Mouse (Mus musculus) heart, adult 8-10 months (tissue): ENCODE measurements around the gene Bnc2. TPM values are rescaled to one million over a fixed set of nuclear protein-coding genes. Genes with fewer than 3 reads are reported as not detected.

Experiments used
- DNase-seq: peaks from one replicate; pipeline ENCODE4 v3.0.0; 2022; ENCODE audit warnings: low spot score
- total RNA-seq, 4 experiments: library from RNA; stranded (reverse); gene quantifications; 2 replicates each; pipeline ENCODE4 v1.2.4; 2022

The Bnc2 gene
- total RNA-seq, 4 experiments from 2014 or later, result 5.2 to 6.7 (median 5.5) TPM

DNA sequence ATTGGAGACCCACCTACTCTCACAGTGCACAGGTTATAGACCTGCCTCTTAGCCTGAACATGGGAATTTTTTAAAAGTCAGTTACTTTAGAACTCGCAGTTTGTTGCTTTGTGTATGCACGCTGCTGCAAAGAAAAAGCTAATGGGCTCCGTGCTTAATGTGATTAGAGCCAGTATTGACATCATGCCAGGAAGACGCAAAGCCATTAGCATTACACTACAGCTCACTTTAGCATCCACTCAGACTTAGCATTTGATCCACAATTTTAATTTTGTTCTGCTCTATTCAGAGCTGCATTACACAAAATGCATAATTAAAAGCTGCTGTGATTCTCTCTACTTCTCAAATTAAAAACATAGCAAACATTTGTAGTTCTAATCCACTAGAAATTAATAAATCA is 350.7 kb downstream of the Bnc2 start:
- DNase-seq, result no peak

DNA sequence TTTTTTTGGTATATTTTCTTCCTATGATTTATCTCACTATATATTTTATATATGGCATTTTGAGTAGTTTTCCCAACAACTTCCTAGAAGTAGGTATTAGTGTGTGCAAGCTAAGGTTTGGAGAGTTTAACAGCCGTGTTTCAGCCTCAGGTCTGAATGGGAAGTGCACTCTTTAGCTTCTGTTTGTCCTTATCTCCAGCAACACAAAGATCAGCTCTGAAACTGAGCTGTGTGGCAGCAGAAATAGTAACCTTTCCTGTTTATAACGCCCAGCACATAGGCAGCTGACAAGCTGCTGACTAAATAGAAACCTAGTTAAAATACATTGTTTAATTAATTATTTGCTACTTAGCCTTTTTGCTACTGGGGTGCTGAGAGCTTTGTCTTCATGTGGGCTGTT is 353.5 kb downstream of the Bnc2 start:
- no peak for DNase-seq

GRCm38 (mm10) chr4:84317421-84317820 is 357.7 kb downstream of the Bnc2 start:
- DNase-seq, result no peak

DNA sequence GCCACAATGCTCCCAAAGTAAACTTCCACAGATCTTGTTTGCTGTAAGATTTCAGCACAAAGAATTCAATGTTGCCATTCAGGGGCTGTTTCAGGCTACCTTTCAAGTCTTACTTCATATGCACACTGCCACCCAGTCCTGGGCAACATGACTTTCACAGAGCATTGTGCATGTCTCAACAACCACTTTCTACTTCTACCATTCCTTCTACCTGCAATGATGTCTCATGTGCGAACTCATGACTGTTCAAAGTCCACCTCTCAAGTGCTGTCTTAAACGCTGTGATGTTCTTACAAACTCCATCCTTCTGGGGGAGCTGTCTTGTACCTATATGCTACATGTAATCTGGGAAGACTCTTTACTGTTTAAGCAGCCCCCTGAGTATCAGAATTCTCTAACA is 363.7 kb downstream of the Bnc2 start:
- no peak for DNase-seq

- no peak for DNase-seq
These were observed 364.2 kb downstream of the Bnc2 start for GRCm38 (mm10) chr4:84310851-84311250.

- DNase-seq, result no peak
These were observed 366.7 kb downstream of the Bnc2 start for GRCm38 (mm10) chr4:84308226-84308862.

DNA sequence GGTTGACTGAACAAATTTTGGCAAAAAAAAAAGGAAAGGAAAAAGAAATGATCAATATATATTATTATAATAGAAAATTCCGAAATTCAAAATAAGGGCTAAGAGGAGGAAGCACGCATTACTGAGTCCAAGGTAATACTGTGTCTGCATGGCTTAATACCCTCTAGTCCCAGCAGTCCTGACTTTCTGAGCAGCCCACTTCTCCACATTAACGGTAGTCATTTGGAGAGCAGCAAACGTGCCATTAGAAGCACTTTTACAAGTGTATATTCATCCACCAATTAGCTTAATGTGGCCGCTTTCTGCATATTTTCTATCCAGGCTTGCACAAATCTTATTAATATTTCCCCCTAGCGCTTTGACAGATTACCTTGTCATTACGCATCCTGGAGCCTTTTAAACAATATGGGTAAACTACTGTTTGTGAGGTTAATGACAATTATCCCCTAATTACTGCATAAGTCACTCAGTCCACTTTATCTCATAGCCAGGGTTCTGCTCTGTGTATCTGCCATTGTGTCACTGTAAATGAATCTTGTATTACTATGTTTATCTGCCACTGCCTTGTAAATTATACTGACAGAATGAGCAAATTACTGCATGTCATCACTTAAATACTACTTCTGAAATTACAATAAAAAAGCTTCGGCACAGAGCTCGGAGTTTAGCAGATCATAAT is 368.0 kb downstream of the Bnc2 start:
- no peak for DNase-seq

DNA sequence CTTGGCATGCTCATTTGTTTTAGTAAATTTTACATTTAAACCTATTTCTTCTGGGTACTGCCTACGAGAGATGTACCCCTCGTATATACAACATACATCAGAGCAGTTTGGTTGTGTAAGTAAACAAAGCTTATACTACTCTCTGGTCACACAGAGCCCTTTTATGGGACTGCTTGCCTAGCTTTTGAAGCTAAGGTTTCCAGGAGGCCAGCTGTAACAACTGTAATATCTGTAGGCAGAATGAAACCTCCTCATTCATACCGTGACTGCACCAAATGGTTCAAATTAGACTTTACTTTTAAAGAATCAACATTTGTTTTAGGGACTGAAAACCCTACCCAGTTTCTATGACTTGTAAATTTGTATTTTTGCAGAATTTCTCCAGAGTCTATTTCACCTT is 372.1 kb downstream of the Bnc2 start:
- no peak for DNase-seq

- no peak for DNase-seq
These were observed 389.9 kb downstream of the Bnc2 start for GRCm38 (mm10) chr4:84285153-84285552.

GRCm38 (mm10) chr4:84282651-84283050 is 392.4 kb downstream of the Bnc2 start:
- no peak for DNase-seq

DNA sequence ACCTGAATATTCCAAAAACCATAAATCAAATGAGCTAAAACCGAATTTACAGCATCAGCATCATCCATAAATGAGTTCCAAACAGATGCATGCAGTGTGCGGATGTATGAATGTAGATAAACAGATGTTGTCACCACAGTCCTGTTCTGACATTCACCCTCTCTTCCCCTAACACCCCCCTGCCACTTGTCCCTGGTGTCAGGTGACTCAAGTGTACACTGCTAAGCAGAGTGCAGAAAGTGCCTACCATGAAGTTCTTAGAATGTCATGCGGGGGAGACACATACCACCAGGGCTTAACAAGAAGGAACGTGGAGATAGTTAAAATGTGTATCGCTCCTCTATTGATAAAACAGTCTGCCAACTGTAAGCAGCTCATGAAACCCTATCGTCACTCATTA is 396.9 kb downstream of the Bnc2 start:
- DNase-seq, result no peak

GRCm38 (mm10) chr4:84276081-84276480 is 399.0 kb downstream of the Bnc2 start:
- DNase-seq, result no peak

DNA sequence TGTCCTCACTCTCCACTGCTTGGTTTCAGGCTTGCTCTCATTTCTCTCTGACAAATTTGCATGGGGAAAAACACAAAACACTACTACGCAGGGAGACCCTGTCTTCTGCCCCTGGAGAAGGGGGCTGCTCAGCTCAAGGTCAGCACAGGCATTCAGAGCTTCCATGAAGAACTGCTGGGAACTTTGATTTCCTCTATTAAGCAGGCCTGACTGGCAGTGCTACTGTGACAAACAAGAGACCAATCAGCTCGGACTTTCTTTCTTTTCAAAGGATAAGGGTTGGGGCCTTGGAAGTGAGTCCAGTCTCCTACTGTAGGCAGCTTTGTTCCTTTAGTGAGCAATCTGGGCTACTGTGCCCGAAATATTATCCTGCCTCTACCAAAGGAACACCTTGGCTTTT is 400.9 kb downstream of the Bnc2 start:
- DNase-seq, result no peak

DNA sequence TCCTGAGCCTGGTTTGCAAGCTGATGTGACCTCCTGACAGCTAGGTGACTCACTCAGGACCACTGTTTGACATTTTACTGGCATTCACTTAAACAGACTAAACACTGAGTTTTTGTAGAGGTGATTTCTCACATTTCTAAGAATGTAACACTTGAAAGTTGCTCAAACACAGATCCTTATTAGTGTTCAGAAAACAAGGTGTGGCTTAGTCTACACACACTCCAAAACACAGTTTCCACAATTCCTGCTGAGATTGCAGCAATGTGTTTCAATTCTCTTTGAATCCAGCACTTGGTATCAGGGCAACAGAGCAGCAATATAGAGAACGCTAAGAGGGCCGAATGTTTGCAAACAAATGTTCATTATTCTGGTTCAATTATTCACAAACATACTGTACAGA is 402.2 kb downstream of the Bnc2 start:
- DNase-seq, result no peak

DNA sequence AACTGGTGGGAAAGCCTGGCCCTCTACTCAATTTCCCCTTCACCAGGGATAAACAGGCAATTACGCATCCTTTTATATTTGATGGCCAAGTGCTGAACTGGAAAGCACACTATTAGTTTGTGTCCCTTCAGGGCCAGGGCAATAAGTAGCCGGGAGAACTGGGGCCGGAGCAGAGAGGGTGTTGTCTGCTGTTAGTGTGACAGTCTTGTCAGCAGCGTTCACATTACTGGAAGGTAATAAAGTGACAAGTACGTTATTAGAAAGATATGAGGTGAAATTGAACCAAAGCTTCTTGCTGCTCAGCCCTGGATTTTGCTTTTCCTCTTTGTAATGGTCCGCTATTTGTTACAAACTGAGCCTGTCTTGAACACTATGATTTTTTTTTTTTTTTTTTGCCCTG is 405.2 kb downstream of the Bnc2 start:
- no peak for DNase-seq

GRCm38 (mm10) chr4:84247356-84247755 is 427.7 kb downstream of the Bnc2 start:
- no peak for DNase-seq

DNA sequence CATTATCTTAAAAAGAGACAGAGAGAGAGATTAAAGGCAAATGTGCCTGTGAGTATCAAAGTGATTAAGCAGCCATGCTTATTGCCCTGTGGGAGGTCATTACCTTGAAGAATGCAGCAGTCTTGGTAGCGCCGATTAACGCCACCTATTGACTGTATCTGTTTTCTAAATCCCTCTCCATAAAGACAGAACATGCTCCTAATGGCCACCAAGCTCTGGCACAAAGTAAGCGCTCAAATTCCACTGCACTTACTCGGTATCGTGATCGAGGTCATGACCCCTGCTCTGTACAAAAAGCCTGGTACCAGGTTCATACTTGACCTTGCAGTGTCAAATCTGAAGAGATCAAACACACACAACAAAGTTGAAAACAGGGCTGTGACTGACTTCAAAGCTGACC is 442.7 kb downstream of the Bnc2 start:
- no peak for DNase-seq

DNA sequence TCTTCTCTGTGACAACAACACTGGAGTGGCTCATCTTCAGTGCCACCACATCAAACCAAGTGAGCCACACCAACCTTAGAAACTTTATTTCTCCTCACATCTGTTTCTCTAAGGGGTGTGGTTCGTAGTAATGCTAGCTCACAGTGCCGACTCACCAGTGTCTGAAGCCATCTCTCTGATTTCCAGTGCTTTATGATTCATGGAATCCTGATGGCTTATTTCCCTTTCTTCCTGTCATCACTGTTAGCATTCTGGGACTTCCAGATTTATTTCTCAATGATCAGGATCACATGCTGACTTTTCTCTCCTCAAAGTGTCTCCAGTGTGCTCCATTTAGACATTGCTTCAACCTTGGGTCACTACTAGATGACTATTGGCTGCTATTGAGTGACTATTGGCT is 443.8 kb downstream of the Bnc2 start:
- no peak for DNase-seq

DNA sequence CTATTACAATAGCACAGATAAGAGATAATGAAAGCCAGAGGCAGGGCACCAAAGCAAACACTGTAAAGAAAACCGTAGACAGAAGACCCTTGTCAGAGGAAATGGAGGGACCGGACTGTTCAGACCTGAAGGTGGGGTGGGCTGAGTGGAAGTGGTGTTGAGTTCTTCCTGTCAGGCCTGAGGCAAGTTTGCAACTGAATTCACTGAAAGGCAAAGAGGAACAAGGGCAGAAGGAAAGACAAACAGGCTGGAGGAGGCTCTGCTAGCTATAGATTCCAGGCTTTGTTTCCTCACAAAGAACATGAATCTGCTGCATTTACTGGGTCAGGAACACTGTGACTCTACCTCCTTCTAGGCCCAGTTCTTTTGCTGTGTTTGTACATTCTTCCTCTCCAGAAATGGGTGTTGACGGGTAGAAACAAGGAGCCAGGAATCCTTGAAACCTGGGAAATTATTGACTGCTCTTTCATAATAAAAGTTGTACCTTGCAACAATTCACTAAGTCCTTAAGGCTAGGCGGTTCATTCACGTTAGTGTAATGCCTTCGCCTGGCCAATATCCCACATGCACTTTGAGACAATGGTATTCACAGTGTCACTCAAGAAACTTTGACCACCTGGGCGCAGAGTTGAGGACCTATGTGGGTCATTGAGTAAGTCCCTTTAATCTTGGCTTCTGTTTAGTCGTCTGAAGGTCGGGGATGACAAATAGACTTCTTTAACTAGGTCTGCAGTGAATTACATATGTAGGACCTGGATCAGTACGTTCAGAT is 445.7 kb downstream of the Bnc2 start:
- DNase-seq, result no peak

GRCm38 (mm10) chr4:84228551-84228950 is 446.5 kb downstream of the Bnc2 start:
- no peak for DNase-seq
